Mouse (Mus musculus) kidney, adult 9 months (tissue): ENCODE measurements around the gene Cadm2.

Experiments used
- DNase-seq: peaks from one replicate; pipeline ENCODE4 v3.0.0; 2022

Gene Cadm2

DNA sequence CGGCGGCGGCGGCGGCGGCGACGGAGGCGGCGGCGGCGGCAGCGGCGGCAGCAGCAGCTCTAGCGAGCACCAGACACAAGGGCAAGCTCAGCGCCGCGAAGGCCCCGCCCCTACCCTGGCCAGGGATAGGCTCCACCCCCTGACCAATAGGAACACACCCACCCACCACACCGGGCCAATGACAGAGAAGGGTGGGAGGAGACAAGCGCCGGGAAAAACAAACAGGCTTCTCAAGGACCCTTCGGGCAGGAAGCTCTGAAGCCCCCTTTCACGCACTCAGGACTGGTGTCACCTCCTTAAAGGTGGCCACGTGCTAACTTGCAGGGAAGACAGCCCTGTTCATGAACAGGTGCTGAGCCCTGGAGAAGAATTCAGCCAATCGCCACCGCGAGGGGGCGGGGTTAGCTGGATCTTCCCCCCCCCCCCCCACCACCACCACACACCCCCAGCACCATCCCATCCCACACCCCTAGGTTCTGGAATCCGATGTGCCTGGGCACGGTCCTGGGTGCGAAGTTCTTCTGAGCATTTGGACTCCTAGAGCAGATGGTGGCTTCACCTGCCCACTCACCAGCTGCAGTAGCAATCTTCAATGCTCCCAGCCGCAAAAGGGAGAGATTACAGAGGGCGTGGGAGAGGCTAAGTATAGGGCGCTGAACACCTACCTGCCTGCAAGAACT lies at the start of gene Cadm2:
TSS of gene Cadm2 (minus strand) at position 83 of the 680 bp plus-strand sequence.
- peak; percentile 94 for DNase-seq

DNA sequence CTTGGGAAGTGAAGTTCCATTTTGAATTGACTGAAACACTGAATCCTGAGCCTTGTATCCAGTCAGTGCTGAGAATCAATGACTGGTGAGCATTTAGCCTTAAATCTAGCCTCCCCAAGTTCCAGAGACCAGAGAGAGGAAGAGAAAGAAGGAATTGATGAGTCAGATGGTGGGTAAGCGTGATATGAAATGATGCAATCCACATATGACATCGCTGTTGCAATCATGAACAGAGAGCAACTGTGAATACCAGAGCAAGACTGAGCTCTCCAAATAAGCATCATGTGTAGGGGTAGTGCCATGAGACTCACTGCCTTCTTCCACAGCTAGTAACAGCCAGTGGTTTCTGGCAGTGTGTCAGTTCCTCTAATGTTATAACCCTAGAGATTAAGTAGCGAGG lies 26.2 kb upstream of the Cadm2 start:
- DNase-seq, result no peak

DNA sequence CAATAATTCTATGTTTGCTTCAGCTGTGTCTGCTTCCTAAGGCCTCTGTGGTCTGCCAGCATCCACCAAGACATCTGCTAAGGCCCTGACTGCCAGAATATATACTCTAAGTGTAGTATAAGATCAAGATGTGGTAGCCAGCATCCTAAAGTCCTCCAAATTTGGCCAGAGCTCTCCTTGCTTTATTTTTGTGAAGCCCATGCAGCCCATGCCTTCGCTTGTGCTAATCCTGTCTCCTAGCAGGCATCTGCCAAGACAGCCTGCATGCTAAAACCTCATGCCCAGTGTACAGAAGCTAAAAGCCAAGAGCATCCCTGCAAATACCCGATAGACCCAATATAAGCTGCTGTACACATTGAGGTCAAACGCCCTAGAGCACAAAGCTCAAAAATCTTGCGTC lies 22.9 kb upstream of the Cadm2 start:
- DNase-seq, result no peak

DNA sequence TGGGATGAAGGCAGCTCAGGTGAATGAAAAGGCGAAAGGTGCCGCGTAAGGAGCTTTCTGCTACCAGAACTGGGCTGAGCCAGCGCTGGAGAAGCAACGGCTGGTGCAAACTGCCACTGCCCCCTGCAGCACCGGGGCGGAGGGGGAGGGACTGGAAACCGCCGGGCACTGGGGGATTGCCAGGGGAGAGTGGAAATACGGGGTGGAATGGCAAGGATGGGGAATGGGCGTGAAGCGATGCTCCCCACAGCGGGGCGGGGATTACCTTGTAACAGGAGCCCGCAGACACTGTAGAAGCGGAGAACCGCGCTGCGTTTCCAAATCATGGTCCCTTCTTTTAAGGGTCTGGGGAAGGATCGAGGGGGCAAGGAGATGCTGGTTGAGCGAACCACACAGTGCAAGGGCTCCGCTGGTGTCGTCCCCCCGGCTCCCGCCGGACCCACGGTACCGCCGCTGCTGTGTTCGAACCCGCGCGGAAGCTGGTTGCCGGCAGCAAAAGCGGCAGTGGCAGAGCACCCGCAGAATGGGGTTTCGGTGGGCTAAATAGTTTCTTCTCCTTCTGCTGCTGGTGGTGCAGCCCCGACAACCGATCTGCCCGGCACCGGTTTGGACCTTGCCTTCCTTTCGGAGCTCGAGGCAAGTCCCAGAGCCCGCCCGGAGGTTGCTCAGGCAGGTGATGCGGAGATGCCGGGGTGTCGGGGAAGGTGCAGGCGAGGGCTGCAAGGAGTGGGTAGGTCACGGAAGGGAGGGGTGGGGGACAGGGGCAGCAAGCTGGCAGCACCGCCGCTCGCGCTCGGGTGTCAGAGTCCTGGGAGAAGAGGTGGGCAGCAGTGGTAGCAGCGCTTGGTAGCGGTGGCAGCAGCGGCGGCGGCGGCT lies 564 bp downstream of the Cadm2 start:
- DNase-seq, result peak; percentile 34

DNA sequence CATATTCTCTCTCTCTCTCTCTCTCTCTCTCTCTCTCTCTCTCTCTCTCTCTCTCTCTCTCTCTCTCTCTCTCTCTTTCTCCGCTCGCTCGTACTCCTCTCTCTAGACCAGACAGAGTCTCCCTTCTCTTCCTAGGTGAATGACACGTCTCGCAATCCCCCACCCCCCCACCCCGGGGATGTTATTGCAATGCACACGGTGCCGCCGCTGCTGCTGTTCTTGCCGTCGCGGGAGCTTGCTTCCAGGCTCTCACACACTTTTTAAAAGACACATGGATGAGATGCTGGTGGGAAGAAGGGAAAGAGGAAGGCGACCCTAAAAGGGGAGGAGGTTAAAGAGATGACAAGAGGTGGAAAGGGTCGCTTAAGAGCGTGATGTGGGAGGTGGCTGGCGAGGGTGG lies 1.3 kb downstream of the Cadm2 start:
- no peak for DNase-seq

DNA sequence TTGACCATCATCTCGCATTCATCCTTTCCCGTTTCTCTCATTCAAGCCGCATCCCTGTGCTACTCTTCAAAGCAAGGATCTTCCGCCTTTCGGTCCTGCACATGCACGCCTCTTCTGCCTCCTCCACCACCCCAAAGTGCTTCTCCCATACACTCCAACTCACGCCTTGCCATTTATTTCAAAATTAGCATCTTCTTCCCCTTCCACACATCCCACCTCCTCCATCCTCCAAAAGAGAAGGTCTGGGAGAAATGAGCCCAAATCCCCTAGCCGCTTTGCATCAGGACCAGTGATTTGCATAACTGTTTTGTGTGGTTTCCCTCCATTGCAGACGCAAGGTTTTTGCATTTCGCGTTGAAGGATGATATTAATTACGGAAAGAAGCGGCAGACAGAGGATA lies 1.9 kb downstream of the Cadm2 start:
- no peak for DNase-seq

DNA sequence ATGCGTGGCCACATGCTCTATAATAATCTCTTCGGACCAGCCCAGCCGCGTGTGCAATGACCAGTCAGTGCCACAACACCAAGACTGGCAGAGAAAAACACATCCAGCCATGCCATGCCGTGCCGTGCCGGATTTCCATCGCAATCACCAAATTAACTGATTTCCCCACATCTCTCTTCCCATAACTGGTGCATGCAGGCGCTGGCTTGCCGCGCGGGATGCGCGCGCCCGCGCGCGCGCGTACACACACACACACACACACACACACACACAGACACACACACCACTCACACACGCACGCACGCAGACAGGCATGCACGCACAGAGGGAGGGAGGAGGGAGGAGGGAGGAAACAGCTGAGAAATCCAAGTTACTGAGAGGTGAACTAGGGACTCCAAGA lies 2.9 kb downstream of the Cadm2 start:
- DNase-seq, result no peak

DNA sequence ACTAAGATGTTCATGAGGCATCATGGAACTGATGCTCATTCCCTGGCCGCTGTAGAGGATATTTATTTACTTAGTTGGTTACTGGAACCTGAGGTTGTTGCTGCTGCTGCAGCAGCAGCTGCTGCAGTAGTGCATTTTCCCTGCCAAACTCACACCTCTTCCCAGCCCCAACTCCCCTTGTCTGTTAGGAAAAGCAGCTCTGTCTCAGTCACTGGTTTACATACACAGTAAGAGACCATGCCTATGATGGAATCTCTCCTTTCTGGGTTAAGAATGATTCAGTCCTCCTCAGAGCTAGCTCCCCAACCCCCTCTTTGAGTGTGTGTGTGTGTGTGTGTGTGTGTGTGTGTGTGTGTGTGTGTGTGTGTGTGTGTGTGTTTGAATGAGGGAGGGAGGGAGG lies 3.5 kb downstream of the Cadm2 start:
- no peak for DNase-seq

DNA sequence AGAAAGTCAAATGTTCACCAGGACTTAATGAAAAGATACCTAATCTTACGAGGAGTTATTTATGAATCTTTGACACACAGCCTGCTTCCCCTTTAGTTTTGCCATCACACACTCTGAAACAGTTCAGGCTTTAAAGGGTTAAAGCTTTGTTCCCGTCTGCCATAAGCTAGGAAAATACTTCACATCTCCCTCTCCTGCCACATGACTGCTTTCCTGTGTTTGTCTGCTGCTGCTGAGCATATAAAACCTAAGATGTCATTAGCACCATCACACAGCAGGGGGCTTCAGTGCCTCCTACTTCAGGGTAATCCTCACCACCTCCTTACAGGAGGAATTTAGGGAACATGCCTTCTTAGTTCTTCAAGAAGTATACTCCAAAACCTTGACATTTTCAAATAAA lies 6.8 kb downstream of the Cadm2 start:
- no peak for DNase-seq

DNA sequence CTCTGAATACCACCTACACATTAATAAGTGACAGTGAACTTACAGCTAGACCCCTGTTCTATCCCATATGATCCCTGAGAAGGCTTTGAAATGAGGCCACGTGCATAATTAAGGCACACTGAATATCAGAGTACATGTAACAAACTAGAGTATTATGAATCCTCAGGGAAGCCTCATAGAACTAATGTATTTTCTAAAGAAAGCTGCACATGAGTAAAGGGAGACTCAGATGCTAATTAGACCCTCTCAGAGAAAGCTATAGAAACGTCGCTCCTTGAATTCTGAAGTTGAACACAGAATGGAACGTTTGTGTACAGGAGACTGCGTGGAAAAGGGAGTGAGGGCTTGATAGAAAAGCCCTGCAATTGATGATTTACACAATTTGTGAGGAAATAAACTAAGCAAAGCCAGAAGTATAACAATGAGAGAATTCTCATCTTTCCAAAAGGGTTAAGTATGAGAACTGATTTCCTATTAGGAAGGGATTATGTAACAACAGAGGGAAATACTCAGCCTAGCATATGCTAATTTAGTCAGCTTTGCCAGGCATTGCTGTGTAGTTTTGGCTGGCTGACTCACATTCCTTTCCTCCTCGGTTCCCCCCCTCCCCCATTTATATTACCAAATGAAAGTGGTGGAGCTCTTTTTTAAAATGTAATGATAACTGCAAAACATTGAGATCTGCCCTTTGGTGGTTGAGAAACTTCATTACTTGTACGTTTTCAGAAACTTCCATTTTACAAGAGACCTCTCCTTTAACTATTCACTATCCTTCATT lies 9.6 kb downstream of the Cadm2 start:
- DNase-seq, result peak; percentile 14

DNA sequence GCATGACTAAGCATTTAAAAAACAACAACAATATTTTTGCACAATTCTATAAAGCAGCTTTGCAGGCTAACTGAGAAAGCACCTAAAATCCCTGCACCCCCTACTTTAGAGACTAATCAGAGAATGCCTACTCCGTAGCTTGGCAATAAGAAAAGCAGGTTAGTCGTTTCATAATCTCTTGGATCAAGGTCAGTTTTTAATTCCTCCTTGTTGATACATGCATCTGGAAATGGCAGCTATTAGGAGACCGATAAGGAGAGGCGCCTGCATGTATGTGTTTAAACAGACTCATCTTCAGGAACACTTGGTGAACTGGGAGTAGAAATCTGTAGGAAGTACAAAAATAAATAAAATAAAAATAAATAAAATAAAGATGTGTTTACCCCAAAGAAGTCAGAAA lies 11.6 kb downstream of the Cadm2 start:
- no peak for DNase-seq

DNA sequence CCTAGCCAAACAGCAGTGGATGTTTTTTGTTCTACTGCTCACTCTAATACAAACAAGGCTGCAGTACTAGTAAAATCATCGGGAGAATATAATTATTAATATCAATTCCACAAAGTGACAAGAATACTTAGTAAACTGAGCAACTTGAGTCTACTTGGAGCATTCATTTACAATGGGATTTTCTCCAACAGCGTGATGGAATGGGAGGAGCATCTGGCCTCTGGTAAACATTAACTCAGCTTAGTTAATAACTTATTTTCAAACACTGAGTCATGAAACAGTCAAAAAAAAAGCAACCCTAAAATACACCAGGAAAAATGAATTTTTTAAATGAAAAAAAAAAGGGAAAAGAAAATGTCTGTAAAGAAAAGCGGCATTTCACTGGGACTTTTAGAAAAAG lies 12.2 kb downstream of the Cadm2 start:
- DNase-seq, result peak; percentile 13

DNA sequence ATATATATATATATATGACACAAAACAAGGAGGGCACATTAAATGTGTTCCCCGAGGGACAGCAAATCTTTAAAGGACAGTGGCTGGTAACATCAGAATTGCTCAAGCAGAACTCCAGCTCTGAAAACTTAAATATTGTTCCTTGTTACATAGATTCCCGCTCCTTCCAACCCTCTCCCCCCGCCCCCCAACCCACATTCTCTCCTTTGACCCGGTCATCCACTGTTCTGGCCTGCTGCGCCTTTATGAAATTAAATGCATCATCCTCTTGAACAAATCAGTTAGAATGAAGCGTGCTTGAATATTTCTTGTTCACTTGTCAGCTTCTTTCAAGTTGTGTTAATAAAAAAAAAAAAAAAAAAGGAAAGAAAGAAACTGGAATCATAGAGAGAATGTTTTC lies 15.0 kb downstream of the Cadm2 start:
- no peak for DNase-seq

DNA sequence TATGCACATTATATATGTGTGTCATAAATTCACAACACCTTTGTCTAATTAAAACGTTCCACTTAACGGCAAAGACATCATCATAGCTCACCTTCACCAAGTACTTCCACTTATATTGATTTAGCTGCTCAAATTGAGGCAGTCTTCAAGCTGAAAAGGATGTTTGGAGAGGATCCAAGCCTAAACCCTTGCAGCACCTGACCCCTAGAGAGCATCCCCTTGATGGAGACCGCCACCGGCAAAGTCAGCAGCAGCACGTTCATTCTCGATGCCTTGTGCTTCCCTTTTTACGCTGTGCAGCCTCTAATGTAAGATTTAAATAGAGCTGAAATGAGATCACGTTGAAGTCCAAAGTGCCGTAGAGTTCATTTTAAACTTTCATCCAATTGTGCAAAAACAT lies 20.7 kb downstream of the Cadm2 start:
- DNase-seq, result no peak

DNA sequence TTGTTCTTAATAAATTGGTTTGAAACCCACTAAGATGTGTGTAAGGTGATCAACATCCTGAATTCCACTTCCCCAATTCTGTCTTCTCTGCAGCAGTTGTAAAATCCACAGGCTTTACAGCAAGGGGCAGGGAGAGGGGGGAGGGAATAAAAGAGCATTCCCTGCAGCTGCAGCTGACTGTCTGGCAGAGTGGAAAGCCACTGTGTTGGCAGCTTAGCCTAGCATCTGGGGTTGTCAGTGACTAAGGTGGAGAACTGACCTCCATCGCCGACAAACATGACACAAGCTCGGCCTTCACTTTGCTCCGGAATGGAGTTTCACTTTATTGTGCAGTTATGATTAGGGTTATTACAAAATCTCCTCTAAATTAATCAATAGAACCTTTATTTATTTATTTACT lies 21.9 kb downstream of the Cadm2 start:
- DNase-seq, result no peak

DNA sequence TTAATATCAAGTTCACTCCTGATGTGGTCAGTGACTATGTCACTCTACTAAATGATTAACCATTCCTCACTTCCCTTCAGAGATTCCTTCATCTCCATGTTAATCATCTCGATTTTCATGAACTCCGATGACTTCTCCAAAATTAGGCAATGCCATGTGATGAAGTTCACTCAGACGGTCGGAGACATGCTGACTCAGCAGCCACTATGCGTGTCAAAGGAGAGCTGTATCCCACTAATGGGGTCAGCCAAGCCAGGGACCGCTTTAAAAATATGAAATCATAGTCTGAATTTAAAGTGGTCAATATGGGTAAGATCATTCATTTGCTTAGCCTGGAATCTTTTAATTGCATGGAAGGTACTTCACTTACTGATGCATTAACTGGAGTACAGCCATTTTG lies 29.7 kb downstream of the Cadm2 start:
- DNase-seq, result no peak

DNA sequence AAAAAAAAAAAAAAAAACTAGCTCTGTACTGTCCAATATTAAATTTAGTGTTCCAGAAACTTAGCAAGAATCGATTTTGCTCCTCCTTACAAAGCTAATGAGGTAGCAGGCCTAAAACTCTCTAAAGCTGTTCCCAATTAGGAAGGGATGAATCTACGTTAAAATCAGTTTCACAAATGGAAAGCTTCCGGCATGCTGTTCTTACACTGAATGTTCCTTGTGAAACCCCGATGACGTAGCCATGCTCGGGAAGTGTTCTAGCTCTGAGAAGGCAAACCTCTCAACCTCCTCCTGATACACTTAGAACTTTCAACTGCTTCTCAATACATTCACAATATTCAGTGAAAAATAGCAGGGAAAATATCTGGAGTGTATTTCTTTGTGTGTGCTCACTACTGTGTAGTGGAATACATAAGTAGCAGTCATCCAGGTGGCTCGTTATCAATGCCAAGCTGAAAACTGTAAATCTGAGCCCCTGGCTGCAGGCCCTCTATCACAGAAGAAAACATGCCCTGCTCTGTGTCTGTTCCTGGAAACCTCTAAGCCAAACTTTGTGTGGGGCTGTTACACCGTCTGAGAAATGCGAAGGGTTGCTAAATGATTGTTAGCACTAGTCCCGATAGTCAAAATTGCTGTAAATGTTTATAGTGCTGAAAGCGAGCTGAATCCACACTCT lies 41.7 kb downstream of the Cadm2 start:
- DNase-seq, result no peak

DNA sequence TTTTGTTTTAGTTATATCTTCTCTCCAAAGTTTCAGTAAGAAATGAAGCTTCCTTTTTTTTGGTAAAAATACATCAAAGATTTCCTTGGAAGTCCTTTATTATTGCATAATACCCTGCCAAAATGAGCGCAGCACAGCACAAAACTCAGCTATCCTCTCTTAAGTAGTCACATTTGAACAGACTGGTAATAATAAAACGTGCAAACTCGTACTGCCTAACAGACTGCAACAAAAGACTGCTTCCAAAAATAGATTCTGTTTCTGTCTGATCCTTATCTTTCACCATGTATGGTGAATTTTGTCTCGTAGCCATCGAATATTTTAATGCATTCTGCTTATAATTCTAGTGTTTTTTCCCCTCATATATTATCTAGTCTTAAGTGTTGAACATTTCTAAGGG lies 45.2 kb downstream of the Cadm2 start:
- no peak for DNase-seq

DNA sequence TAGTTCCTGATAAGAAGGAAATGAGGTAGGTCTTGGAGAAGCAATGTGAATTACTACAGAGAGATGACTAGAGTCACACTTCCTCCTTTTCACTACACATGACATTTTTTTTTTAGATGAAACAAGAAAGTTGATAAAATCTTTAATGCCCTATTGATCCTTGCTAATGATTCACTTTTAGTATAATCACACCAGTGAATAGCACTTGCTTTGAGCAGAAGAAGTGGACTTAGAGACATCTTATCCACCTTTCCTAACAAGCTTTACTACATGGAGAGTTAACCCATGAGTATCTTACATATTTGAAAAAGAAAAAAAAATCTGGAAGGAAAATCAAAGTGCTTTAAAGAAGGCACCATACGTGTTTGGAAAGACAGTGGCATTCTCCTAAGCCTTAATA lies 93.7 kb downstream of the Cadm2 start:
- DNase-seq, result no peak

DNA sequence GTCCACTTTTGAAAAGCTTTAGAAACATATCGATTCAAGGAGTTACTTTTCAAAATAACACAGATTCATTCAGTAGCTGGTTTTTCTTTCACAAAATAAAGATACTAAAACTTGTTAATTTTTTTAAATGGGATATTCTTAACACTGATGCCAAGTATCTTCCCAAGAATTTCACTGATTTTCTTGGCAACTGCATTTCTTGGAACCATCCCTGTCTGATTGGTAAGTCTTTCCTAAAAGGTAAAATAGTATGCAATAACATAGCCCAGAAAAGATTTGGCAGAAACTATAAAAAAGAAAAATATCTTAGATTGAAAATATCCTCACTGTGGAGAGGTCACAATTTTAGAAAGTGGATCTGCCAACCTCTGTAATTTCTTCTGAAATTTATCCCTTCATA lies 95.8 kb downstream of the Cadm2 start:
- no peak for DNase-seq

DNA sequence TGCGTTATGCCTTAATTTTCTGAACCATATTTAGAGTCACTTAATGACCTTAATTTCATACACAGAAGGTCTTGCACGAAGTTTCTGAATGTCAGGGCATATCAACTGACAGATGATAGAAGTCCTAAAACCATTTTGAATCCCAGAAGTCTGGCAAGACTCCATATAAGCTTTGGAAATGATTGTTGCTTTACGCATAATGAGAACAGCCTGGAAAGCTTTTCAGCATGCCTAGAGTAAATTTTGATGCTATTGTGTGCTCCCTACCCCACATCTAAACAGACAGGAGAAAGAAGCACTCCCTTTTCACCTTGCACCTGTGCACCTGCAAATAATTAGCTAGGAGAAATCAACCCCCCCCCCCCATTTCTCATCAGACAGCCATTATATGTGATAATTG lies 102.4 kb downstream of the Cadm2 start:
- DNase-seq, result no peak

DNA sequence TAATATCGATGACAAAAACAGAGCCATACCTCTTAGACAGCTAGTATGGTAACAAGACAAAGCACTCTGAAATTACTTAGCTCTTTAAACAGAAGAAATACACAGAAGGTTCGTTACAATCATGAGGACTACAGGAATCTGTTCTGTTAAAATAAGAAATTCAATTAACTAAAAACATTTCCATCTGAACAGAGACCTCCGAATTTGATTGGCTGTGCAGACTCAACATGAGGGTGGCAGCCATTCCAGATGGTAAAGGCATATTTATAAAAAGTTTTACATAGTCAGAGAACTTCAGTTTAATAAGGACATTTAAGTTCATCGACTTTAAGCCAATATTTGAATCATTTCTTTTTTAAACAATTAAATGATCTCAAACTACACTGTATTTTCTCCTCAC lies 105.2 kb downstream of the Cadm2 start:
- DNase-seq, result no peak

DNA sequence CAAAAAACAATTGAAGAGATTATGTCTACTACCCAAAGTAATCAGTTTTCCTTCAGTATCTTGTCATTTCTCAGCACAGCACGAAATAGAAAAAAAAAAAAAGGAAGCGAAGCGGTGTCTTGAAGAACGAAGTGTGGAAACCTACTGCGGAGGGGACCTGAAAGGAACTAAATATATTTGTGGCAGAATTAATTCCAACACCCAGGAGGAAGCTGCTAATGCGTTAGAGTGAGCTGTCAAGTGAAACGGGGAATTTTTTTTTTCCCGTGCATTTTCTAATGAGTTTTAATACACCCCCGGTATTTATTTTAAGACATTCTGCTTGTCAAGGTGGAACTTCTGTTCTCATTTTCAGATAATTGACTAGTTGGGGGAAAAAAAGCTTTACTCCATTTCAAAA lies 111.6 kb downstream of the Cadm2 start:
- no peak for DNase-seq
